Mouse (Mus musculus): ENCODE results near the gene Unc13a. TPM values are rescaled to one million over a fixed set of nuclear protein-coding genes. Genes with fewer than 3 reads are reported as not detected.

Unc13a gene
- polyA plus RNA-seq, 1 experiment from 2014 or later = 0.89 TPM

DNA sequence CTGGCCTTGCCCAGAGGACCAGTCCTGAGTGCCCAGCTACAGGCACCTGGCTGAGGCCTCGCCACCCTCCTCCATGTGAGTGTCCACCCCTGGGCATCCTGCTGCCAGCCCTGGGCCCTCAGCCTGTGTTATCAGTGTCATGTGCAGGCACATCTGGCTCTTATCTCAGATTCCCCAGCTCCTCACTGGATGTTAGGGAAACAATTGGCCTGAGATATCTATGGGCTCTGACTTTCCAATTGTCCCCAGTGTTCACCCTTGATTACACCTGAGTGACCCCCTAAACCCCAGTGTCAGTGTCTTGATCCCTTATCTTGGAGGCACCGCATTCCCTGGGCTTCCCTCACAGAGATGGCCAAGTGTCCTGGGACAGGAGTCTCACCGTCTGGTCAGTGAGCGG is 32.2 kb downstream of the Unc13a start:
- WGBS = 68% methylated on average over 4 of the region's 4 CpGs
- peaks cover 0 to 2% of the 10 kb centered on the region in 2 experiments; a peak in 1 of 4 replicates for H3K4me1 ChIP-seq (ENCODE audit: control insufficient read depth in 2 of 2, insufficient read depth in 2 of 2, low read length in 2 of 2)
- no peak for ATAC-seq (ENCODE audit: insufficient number of reproducible peaks, insufficient read depth, low FRiP score, low read depth)
- H3K27me3 ChIP-seq (ENCODE audit: control insufficient read depth, insufficient read depth, low read length) = peaks cover 17% of the 10 kb centered on the region
- no peak overlapping the region for H3K4me3 ChIP-seq (ENCODE audit: control insufficient read depth in 1 of 2, insufficient read depth in 1 of 2, low read depth in 1 of 2, low read length in 2 of 2)
- H3K36me3 ChIP-seq (ENCODE audit: control insufficient read depth, insufficient read depth, low read length) = no peaks in the 10 kb centered on the region
- no peaks in the 10 kb centered on the region for H3K9me3 ChIP-seq (ENCODE audit: control insufficient read depth, low read length)
- H3K9ac ChIP-seq (ENCODE audit: low read length) = no peak overlapping the region
- no peak overlapping the region for H3K27ac ChIP-seq (replicated peaks in 1 of 2; ENCODE audit: control insufficient read depth in 1 of 2, insufficient read depth in 1 of 2, low read depth in 2 of 2, low read length in 2 of 2)
- H3K4me2 ChIP-seq (ENCODE audit: low read length) = no peak overlapping the region

DNA sequence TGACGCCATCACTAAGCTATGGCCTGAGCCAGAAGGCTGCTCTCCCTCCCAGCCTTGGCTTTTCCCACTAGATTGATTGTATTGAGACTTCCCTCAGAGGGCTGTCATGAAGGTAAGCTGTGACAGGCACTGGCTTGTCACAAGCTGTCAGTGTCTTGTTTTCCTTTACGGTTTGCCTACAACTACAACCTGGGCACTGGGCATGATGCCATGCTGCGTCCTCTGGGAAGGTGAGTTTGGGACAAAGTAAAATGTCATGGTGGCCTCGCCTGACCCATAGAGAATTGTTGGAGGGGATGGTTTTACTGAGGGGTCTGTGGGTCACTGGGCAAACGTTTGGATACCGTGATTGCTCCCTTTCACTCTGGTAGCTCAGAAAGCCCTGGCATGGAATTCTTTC is 33.2 kb downstream of the Unc13a start:
- H3K4me1 ChIP-seq (ENCODE audit: control insufficient read depth in 2 of 2, insufficient read depth in 2 of 2, low read length in 2 of 2) = peaks cover 0 to 4% of the 10 kb centered on the region in 2 experiments; a peak in 1 of 4 replicates
- no peak overlapping the region for H3K27ac ChIP-seq (replicated peaks in 1 of 2; ENCODE audit: control insufficient read depth in 1 of 2, insufficient read depth in 1 of 2, low read depth in 2 of 2, low read length in 2 of 2)
- no peak overlapping the region for H3K4me3 ChIP-seq (ENCODE audit: control insufficient read depth in 1 of 2, insufficient read depth in 1 of 2, low read depth in 1 of 2, low read length in 2 of 2)
- peaks cover 26% of the 10 kb centered on the region for H3K27me3 ChIP-seq (ENCODE audit: control insufficient read depth, insufficient read depth, low read length)
- H3K9me3 ChIP-seq (ENCODE audit: control insufficient read depth, low read length) = no peaks in the 10 kb centered on the region
- no peak overlapping the region for H3K4me2 ChIP-seq (ENCODE audit: low read length)
- H3K36me3 ChIP-seq (ENCODE audit: control insufficient read depth, insufficient read depth, low read length) = no peaks in the 10 kb centered on the region
- no peak for ATAC-seq (ENCODE audit: insufficient number of reproducible peaks, insufficient read depth, low FRiP score, low read depth)
- no peak overlapping the region for H3K9ac ChIP-seq (ENCODE audit: low read length)
- WGBS = 68% methylated on average over 6 of the region's 6 CpGs

DNA sequence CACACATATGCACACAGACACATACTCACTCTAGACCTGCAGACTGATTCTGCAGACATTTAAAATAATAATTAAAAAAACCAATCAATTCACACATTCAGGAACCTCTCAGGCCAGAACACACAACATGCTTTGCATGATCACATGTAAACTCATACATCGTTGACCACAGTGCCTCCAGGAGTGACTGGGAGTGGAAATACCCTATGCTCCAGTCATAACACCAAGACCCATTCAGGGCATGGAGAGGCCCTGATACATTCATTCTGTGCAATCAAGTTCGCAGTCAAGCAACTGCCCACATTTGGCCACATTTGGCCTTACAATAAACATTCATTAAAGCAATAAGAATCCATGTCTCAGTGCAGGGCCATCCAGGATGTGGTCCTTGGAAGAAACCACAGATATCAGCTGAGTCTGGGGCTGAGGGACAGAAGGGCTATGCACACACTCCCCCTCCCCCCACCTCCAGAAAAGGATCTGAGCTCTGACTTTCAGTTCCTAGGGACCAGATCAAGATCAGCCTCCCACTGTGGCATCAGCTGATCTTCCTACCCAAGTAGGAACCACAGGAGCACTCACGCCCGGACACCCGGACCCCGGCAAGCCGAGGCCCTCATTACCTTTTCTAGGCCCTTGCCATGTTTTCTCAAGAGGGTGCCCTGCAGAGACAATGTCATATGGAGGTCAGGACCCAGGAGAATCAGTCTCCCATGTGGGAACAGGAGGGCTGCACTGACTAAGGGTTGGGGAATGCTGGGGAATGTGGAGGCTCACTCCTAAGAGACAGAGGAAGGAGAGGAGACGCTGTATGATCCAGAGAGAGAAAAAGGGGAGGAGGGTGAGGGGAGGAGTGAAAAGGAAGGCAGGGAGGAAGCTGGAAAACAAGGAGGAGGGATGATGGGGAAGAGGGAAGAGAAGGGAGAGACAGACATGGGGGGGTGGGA is 34.1 kb downstream of the Unc13a start:
- Histone ChIP-seq H3K27ac (replicated peaks in 1 of 2; ENCODE audit: control insufficient read depth in 1 of 2, insufficient read depth in 1 of 2, low read depth in 2 of 2, low read length in 2 of 2) (no peak overlapping the region), H3K9ac (ENCODE audit: low read length) (no peak overlapping the region), H3K4me2 (ENCODE audit: low read length) (no peak overlapping the region), H3K36me3 (ENCODE audit: control insufficient read depth, insufficient read depth, low read length) (no peaks in the 10 kb centered on the region), H3K27me3 (ENCODE audit: control insufficient read depth, insufficient read depth, low read length) (peaks cover 32% of the 10 kb centered on the region), H3K4me3 (ENCODE audit: control insufficient read depth in 1 of 2, insufficient read depth in 1 of 2, low read depth in 1 of 2, low read length in 2 of 2) (no peak overlapping the region), H3K9me3 (ENCODE audit: control insufficient read depth, low read length) (peaks cover 8% of the 10 kb centered on the region), H3K4me1 (ENCODE audit: control insufficient read depth in 2 of 2, insufficient read depth in 2 of 2, low read length in 2 of 2) (peaks cover 0 to 4% of the 10 kb centered on the region in 2 experiments; a peak in 1 of 4 replicates)
- WGBS = 40% methylated on average over 8 of the region's 8 CpGs
- no peak for ATAC-seq (ENCODE audit: insufficient number of reproducible peaks, insufficient read depth, low FRiP score, low read depth)

DNA sequence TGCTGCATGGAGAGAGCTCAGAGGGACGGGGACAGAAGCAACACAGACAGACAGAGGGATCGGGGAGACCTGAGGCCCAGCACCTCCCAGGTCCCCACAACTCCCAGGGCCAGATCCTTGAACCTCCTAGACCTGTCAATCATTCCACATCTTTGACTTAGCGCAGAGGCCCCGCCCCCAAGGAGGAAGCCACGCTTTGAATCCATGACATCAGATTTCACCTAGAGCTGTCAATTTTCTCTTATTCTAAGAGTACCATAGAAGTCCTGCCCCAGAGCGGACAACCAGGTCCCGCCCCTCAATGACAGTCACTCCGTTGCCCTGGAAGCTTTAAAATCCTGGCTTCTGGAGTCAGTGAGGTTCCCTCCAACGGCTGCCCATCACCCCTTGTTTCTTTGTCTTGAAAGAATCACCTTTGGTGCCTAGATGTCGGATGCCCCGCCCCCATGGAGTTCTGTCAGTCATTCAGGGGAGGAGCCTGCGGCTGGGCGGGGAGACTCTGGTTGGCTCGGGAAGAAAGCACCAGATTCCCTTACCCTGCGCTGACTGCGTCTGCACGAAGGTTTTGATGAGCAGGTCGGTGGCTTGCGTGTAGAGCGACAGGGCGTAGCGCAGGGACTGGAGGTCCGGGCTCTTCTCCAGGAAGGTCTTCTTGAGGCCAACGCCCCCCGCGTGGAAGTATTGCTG is 37.4 kb downstream of the Unc13a start:
- Histone ChIP-seq H3K9me3 (ENCODE audit: control insufficient read depth, low read length) (peaks cover 8% of the 10 kb centered on the region), H3K27ac (replicated peaks in 1 of 2; ENCODE audit: control insufficient read depth in 1 of 2, insufficient read depth in 1 of 2, low read depth in 2 of 2, low read length in 2 of 2) (no peak overlapping the region), H3K36me3 (ENCODE audit: control insufficient read depth, insufficient read depth, low read length) (no peaks in the 10 kb centered on the region), H3K9ac (ENCODE audit: low read length) (no peak overlapping the region), H3K27me3 (ENCODE audit: control insufficient read depth, insufficient read depth, low read length) (peaks cover 38% of the 10 kb centered on the region), H3K4me1 (ENCODE audit: control insufficient read depth in 2 of 2, insufficient read depth in 2 of 2, low read length in 2 of 2) (peaks cover 7 to 12% of the 10 kb centered on the region in 2 experiments; a peak in 2 of 4 replicates), H3K4me2 (ENCODE audit: low read length) (peak overlapping the region; percentile 49), H3K4me3 (ENCODE audit: control insufficient read depth in 1 of 2, insufficient read depth in 1 of 2, low read depth in 1 of 2, low read length in 2 of 2) (peak overlapping the region in 1 of 2 experiments; percentile 5; a peak in 1 of 4 replicates)
- ATAC-seq (ENCODE audit: insufficient number of reproducible peaks, insufficient read depth, low FRiP score, low read depth) = no peak
- WGBS = 4% methylated on average over 26 of the region's 26 CpGs

DNA sequence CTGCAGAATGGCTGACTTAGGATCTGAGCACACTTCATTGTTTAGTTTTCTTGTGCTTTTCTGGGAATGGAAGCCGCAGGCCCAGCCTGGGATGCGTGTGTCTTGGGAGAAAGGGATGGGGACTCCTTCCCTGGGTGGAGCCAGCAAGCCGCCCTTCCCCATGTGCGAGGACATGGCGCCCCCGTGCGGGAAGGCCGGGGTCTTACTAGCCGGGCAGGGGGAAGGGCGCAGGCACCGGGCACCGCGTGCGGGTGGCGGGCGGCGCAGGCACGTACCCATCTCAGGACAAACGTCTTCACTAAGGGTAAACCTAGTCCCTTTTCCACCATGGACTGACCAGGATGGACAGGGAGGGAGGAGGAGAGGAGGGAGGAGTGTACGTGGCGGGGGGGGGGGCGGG is 38.4 kb downstream of the Unc13a start:
- no peak overlapping the region for H3K4me3 ChIP-seq (ENCODE audit: control insufficient read depth in 1 of 2, insufficient read depth in 1 of 2, low read depth in 1 of 2, low read length in 2 of 2)
- H3K9ac ChIP-seq (ENCODE audit: low read length) = no peak overlapping the region
- WGBS = 12% methylated on average over 19 of the region's 22 CpGs
- H3K27me3 ChIP-seq (ENCODE audit: control insufficient read depth, insufficient read depth, low read length) = peaks cover 38% of the 10 kb centered on the region
- H3K9me3 ChIP-seq (ENCODE audit: control insufficient read depth, low read length) = peaks cover 8% of the 10 kb centered on the region
- H3K36me3 ChIP-seq (ENCODE audit: control insufficient read depth, insufficient read depth, low read length) = no peaks in the 10 kb centered on the region
- H3K4me1 ChIP-seq (ENCODE audit: control insufficient read depth in 2 of 2, insufficient read depth in 2 of 2, low read length in 2 of 2) = peaks cover 14 to 16% of the 10 kb centered on the region in 2 experiments; a peak in 3 of 4 replicates
- H3K4me2 ChIP-seq (ENCODE audit: low read length) = no peak overlapping the region
- no peak for ATAC-seq (ENCODE audit: insufficient number of reproducible peaks, insufficient read depth, low FRiP score, low read depth)
- no peak overlapping the region for H3K27ac ChIP-seq (replicated peaks in 1 of 2; ENCODE audit: control insufficient read depth in 1 of 2, insufficient read depth in 1 of 2, low read depth in 2 of 2, low read length in 2 of 2)

DNA sequence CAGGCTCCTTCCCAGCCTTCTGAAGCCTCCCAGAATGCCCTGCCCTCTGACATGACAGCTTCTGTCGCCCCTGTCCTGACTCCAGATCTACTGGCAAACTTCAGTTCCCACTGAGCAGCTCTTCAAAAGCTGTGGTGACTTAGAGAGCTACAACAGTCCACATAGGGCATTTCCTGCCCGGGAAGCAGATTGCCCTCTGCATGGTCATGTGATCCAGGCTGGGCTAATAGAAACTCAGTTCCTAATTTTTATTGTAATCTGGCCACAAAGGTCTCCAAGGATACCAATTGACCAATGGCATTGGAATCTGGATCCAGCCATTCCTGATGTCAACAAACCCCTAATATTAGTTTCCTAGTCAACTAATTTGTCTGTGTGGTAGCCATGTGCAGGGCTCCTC is 39.7 kb downstream of the Unc13a start:
- no peak for ATAC-seq (ENCODE audit: insufficient number of reproducible peaks, insufficient read depth, low FRiP score, low read depth)
- peaks cover 38% of the 10 kb centered on the region for H3K27me3 ChIP-seq (ENCODE audit: control insufficient read depth, insufficient read depth, low read length)
- peaks cover 22 to 23% of the 10 kb centered on the region in 2 experiments; a peak in 3 of 4 replicates for H3K4me1 ChIP-seq (ENCODE audit: control insufficient read depth in 2 of 2, insufficient read depth in 2 of 2, low read length in 2 of 2)
- H3K4me2 ChIP-seq (ENCODE audit: low read length) = no peak overlapping the region
- no peak overlapping the region for H3K4me3 ChIP-seq (ENCODE audit: control insufficient read depth in 1 of 2, insufficient read depth in 1 of 2, low read depth in 1 of 2, low read length in 2 of 2)
- no peak overlapping the region for H3K9ac ChIP-seq (ENCODE audit: low read length)
- H3K27ac ChIP-seq (replicated peaks in 1 of 2; ENCODE audit: control insufficient read depth in 1 of 2, insufficient read depth in 1 of 2, low read depth in 2 of 2, low read length in 2 of 2) = no peak overlapping the region
- 61% methylated on average over 2 of the region's 2 CpGs for WGBS
- peaks cover 8% of the 10 kb centered on the region for H3K9me3 ChIP-seq (ENCODE audit: control insufficient read depth, low read length)
- H3K36me3 ChIP-seq (ENCODE audit: control insufficient read depth, insufficient read depth, low read length) = no peaks in the 10 kb centered on the region

DNA sequence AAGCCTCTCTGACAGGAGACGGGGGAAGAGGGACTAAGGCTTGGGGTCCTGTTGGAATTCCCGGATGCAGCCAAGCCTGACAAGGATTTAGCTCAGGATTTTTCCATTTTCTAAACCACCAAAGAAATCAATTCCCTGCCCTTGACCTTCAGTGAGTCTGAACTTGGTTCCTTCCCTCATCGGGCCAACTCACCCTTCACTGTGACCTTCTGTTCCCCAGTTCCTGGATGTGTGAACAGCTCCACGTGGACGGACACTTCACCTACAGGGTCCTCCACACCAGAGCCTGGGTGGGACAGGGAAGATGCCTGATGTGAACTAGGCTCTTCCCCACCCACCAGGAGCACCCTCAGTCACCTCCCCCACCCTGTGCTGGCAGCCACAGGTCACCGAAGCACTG is 40.8 kb downstream of the Unc13a start:
- ATAC-seq (ENCODE audit: insufficient number of reproducible peaks, insufficient read depth, low FRiP score, low read depth) = no peak
- Histone ChIP-seq H3K4me1 (ENCODE audit: control insufficient read depth in 2 of 2, insufficient read depth in 2 of 2, low read length in 2 of 2) (peaks cover 22 to 23% of the 10 kb centered on the region in 2 experiments; a peak in 3 of 4 replicates), H3K9me3 (ENCODE audit: control insufficient read depth, low read length) (peaks cover 8% of the 10 kb centered on the region), H3K4me2 (ENCODE audit: low read length) (no peak overlapping the region), H3K4me3 (ENCODE audit: control insufficient read depth in 1 of 2, insufficient read depth in 1 of 2, low read depth in 1 of 2, low read length in 2 of 2) (no peak overlapping the region), H3K9ac (ENCODE audit: low read length) (no peak overlapping the region), H3K27me3 (ENCODE audit: control insufficient read depth, insufficient read depth, low read length) (peaks cover 38% of the 10 kb centered on the region), H3K27ac (replicated peaks in 1 of 2; ENCODE audit: control insufficient read depth in 1 of 2, insufficient read depth in 1 of 2, low read depth in 2 of 2, low read length in 2 of 2) (no peak overlapping the region), H3K36me3 (ENCODE audit: control insufficient read depth, insufficient read depth, low read length) (peaks cover 4% of the 10 kb centered on the region; the same call in 1 of the 2 replicates)
- 78% methylated on average over 6 of the region's 6 CpGs for WGBS
